Mouse (Mus musculus) left cerebral cortex, postnatal 4 days (tissue): Measurements from ENCODE around the gene Coq4. TPM values are rescaled to one million over a fixed set of nuclear protein-coding genes. Genes with fewer than 3 reads are reported as not detected.

Experiments used
- DNase-seq: peaks from one replicate; pipeline ENCODE4 v3.0.0-alpha.2; 2022
- intact Hi-C: fragments of 180-260 bp; cut with DNase I; formaldehyde crosslinking; loops from one replicate; pipeline ENCODE4 v1.15.1; 2025
- total RNA-seq, 2 experiments: library from RNA; stranded (reverse); gene quantifications; 2 replicates each; pipeline ENCODE4 v1.2.3; 2021

Coq4 gene
- total RNA-seq, 2 experiments from 2014 or later, result 32.7 to 38.4 TPM

DNA sequence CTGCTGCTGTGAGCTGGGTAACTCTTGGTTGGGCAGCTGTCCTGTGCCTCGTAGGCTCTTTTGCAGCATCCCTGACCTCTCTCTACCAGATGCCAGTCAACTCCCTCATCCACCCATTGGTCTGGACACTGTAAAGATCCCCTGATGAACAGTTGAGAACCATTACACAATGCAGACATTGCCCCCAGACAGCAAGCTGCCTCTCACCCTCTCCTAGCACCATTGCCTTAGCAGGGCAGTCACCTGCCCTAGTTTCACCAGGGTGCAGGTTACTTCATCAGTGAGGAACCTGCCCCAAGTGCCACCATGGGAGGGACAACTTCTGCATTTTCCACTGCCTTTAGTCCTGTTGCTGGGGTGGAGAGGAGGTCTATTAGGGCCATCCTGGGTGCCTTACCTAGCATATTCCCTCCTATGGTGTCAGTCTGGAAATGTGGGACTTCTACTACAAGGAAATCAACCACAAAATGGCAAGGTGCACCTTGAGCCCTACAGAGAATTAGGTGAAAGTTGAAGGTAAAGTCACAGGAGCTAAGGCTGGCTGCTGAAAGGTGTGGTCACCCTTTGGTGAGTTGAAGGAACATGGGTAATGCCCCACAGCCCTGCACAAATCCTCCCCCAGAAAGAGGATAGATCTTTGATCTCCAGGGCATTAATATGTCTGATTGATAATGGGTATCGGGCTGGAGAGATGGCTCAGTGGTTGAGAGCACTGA, 5.6 kb downstream of the Coq4 start:
- intact Hi-C loops, result no loop called here

DNA sequence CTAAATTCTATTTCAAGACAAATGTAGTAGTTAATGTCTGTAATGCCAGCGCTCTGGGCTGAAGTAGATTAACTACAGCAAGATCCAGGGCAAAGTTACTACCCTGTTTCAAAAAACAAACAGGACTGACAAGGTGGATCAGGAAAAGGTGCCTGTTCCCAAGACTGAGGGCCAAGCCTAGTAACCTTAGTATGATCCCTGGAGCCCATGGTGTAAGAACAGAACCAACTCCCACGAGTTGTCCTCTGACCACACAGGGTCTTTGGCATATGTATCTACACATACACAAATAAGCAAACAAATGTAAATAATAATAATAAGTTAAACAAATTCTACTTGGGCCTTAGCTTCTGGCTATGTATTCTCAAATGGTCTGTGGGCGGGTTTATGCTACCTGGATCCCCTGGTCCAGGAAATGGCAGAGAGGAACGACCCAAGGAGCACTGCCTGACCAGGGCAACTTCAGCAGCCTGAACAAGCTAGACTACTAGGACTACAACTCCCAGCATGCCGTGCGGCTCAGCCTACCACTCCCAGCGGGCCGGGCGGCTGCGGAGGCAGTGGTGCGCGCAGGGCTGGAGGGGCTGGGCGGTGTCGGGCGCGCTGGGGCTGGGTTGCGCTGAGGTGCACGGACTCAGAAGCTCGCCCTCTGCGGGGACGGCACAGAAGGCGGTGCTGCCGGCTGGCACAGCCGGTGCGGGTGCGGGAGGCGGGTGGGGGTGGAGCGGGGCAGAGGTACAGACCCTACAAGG, 15.0 kb downstream of the Coq4 start, which contains the start of gene Slc27a4:
Gene Slc27a4, plus strand, starts transcription at position 560 of the 752 bp plus-strand sequence.
- intact Hi-C loops, result no loop called here
- DNase-seq, result peak; percentile 98

More for the DNA sequence above, 5.6 kb downstream of the Coq4 start:
- no peak for DNase-seq

DNA sequence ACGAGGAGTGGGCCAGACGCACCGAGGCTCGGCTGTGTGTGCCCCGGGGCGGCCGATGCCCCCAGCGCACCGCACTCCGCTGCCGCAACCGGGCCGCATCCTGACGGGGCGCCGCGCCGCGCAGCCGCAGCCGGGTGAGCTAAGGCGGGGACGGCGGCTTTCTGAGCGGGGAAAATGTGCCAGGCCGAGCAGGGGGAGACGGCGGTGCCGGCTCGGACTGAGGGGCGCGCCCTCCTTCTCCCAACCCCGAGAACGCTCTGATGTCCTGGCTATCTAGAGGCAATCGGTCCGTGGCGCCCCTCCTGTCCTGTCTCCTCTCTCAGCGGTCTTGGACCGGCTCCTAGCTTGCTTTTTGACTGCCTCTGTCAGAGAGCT, 15.5 kb downstream of the Coq4 start:
- no peak for DNase-seq
- intact Hi-C loops, result no loop called here

DNA sequence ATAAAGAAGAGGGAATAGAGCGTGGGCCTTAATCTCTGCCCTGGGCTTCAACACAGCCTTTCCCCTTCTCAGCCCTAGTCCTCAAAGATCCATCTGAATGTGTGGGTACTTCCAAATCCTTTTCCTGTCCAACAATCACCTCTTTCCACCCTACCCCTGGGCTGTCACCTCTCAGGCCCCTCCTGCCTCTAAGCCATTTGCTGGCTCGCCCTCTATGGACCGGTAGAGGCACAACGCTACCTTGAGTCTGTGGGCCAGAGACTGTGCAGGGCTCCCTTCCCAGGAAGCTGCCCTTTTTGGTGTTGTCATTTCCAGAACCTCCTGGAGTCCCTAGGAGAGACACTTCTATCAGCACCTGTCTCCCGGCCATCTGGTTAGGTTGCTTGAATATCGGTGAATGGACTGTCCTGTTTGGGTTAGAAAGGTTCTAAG, 16.1 kb downstream of the Coq4 start:
- DNase-seq, result no peak
- intact Hi-C loops, result no loop called here

DNA sequence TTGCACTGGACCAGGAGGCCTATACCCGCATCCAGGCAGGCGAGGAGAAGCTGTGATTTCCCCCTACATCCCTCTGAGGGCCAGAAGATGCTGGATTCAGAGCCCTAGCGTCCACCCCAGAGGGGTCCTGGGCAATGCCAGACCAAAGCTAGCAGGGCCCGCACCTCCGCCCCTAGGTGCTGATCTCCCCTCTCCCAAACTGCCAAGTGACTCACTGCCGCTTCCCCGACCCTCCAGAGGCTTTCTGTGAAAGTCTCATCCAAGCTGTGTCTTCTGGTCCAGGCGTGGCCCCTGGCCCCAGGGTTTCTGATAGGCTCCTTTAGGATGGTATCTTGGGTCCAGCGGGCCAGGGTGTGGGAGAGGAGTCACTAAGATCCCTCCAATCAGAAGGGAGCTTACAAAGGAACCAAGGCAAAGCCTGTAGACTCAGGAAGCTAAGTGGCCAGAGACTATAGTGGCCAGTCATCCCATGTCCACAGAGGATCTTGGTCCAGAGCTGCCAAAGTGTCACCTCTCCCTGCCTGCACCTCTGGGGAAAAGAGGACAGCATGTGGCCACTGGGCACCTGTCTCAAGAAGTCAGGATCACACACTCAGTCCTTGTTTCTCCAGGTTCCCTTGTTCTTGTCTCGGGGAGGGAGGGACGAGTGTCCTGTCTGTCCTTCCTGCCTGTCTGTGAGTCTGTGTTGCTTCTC, 28.5 kb downstream of the Coq4 start:
- no peak for DNase-seq
- intact Hi-C loops, result no loop called here

DNA sequence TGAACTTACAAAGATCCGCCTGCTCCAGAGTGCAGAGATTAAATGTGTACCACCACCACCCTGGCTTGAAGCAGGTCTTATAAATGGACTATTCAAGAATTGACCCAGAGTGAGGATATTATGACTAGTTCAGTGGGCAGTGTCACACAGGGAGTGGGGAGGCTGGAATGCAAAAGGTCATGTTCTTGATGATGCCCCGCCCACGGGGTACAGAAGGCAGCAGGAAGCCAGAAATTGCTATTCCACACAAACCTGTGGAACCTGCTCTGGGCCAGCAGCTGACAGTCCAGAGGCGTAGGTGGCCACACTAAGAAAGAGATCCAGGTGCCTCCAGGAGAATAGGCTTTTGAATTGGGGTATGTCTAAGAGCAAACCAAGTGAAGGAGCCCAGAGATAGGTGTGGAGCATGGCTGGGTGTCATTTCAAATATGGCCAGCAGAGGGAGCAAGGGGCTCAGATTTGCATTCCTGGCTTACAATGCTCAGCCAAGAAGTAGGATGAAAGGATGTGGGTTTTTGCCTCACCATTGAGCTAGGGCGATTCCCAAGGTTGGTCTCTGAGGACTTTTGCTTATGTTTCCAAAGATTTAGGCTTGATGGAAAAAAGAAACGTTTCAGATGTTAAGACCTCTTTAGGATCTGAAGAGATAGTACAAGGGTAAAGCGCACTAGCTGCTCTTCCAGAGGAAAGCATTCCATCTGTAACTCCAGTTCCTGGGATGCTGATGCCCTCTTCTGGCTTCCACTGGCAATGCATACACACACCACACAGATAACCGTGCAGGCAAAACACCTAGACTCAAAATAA, 30.3 kb downstream of the Coq4 start:
- peak; percentile 86 for DNase-seq
- intact Hi-C loops, result no loop called here

DNA sequence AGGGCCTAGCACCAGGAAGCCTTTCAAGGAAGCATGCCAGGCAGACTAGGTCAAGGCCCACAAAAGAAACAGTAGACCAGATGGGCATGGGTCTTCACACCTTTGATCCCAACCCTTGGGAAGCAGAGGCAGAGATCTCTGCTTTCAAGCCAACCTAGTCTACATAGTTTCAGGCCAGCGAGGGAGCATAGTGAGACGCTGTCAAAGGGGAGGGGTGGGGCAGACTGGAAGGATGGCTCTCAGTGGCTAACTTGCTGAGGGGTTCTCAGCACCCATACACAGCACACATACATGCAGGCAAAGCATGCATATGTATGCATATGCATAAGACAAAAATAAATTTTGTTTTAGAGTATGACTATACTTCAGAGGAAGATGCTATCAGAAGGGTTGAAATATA, 32.1 kb downstream of the Coq4 start:
- DNase-seq, result no peak
- intact Hi-C loops, result no loop called here

DNA sequence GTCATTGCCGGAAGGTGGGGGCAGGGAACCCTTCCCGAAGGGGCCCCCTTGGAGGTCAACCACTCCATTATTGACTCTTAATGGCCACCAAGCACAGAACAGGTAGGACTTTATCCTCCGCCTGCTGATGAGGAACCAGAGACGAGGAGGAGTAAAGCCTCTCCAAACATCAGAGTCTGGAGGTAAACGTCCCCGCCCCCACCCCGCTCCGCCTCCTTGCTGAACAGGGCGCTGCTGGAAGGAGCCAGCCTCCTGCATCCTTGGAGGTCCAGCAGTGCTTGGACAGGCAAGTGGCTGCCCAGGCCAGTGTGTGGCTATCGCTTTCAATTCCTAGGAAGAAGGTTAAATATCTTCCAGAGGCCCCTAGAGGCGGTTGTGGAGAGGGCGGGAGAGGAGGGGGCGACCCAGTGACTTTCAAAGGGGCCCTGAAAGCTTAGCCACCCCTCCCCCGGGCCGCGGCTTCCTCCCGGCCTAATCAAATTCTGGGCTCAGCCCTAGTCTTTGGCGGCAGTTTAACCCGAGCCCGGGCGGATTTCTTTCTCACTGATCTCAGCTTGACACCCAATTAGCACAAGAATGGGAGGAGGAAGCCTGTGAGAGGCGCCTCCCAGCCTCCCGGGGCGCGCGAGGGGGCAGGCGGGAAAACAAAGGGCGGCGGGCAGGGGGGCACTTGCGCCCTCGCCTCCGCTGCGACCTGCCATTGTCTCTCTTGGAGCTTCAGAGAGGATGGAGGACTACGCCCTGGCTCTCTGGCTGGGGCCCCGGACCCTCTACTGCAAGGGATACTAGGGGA, 32.9 kb downstream of the Coq4 start, which contains the start of gene Urm1:
Gene Urm1, plus strand, starts transcription at position 51 of the 793 bp plus-strand sequence.
- intact Hi-C loops, result no loop called here
- DNase-seq, result peak; percentile 76

DNA sequence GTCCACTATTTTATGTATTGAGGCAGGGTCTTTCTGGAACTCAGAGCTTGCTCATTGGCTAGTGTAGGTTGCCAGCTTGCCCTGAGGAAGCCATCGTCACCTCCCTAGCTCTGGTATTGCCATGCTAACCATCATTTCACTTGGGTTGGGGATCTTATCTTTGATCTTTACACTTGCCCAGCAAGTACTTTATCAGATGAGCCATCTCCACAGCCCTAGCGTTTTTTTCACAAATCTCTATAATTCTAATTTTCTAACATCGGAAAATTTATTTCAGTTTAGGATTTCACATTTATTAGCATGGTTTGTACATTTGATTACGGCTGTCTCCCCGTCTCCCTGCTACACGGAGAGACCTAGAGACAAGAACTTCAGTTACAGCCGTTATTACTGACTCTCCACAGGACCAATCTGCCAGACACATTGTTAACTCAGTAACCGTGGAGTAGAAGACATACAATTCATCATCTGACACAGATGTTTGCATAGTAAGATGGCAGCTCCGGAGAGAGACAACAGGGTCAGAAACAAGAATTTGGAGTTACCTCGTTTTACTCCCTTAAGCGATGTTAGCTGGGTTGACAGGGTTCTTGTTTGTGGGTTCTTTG, 39.1 kb downstream of the Coq4 start:
- no peak for DNase-seq
- intact Hi-C loops, result no loop called here

DNA sequence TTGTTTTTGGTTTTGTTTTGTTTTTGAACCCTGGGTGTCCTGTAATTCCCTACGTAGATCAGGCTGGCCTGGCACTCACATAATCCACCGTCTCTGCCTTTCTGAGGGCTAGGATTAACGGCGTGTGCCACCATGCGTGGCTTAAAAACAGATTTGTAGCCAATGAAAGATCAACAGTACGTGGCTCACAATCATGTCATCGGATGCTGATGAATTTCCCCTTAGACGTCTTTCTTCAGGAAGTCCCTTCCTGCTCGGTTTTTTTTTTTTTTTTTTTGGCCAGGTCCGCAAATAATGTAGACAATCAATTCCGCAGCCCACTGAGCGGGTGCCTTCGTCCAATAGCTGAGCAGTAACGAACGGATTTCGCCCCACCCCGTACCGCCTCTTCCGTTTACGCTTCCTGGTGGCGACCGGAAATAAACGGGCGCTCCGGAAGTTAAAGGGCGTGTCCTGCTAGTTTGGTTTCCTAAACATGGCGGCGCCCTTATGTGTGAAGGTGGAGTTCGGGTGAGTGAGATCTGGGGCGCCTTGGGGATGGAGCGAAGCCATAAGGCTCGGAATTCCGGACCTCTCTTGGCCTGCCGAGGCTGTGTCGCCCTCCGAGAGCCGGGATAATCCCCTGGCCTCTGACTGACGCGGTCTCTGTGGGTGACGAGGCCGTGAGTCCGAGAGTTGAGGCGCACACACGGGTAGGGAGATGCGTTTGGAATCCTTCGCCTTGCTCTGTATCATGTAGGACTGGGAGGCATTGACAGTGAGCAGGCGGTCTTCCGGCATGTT, 39.8 kb downstream of the Coq4 start:
- peak; percentile 95 for DNase-seq
- intact Hi-C loops, result no loop called here

DNA sequence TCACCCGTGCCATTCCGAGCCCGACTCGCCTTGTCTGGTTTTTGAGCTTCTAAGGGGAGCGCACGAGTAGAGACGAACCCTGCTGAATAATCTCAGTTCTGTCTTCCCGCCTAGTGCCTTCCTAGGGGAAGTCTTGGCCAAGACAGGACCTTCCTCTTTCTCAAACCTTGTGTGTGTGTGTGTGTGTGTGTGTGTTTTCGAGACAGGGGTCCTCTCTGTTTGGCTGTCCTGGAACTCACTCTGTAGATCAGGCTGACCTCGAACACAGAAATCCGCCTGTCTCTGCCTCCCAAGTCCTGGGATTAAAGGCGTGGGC, 40.4 kb downstream of the Coq4 start:
- no peak for DNase-seq
- intact Hi-C loops, result no loop called here

DNA sequence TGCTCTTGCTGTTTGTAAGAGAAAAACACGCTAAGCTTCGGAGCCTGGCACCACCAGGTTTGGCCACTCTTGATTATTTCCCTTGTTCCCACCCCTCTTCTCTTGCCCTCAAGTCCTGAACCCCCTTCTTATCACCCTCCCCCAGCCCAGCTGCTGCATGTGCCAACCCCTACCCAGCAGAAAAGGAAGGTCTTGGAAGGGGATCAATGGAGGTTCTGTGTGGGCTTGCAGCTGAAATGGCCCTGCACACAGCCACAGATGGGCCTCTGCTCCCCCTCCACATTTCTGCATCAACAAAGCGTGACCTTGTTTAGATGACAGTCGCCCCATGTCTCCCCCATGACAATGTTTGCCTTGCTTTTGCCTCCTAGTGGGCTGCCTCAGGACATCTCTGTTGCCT, 43.8 kb downstream of the Coq4 start:
- no peak for DNase-seq
- intact Hi-C loops, result no loop called here

DNA sequence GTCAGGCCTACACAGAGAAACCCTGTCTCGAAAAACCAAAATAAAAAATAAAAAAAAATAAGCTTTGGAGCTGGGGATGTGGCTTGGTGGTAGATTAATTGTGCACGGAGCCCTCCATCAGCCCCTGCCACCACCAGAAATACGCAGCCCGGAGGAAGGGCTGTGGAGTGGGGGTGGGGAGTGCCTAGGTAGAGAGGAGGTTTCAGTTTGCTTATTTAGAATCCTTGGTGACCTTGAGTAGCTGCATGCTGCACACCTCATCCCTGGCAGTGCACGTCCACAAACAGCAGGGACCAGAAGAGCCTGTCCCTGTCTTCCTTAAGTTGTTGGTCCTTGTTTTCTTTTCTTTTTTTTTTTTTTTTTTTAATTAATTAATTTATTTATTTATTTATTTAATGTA, 46.5 kb downstream of the Coq4 start:
- intact Hi-C loops, result no loop called here
- no peak for DNase-seq

DNA sequence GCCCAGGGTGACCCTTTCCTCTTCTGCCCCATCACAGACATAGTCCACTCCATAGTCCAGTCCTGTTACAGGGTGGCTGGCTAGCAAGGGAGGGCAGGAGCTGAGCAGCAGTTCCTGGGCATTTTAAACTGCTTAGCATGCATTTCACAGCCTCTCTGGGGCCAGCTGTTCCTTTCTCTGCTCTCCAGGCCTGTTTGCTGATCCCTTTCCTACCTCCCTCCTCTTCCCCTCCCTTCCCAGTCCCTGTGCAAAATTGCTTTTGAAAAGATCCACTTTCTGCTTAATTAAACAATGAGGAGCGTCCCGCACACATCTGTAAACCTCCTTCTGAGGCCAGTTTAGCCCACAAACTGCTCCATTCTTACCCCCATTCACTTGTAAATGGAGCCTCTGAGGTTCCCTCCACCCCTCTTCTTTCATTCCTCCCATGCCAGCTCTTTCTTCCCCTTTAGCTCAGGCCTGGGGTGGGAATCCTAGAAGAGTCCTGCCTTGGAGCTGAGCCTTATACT, 48.2 kb downstream of the Coq4 start:
- intact Hi-C loops, result no loop called here
- DNase-seq, result no peak

DNA sequence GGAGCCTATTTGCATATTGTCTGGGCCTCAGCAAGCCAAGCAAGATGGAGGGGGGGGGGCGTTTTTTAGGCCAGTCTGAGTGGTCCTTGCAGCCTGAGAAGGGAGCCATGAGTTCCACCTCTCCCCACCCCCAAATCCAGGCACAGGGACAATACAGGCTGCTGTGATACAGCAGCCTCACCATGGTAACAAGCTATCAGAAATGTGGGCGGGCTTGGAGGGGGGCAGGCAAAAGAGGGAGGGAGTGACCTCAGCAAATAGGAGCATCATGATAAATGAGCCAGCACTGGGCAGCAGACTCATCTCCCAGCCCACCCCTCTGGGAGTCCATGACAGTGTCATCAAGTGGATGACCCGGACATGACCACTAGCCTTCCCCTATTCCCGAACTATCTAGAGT, 52.2 kb downstream of the Coq4 start:
- intact Hi-C loops, result no loop called here
- peak; percentile 35 for DNase-seq

DNA sequence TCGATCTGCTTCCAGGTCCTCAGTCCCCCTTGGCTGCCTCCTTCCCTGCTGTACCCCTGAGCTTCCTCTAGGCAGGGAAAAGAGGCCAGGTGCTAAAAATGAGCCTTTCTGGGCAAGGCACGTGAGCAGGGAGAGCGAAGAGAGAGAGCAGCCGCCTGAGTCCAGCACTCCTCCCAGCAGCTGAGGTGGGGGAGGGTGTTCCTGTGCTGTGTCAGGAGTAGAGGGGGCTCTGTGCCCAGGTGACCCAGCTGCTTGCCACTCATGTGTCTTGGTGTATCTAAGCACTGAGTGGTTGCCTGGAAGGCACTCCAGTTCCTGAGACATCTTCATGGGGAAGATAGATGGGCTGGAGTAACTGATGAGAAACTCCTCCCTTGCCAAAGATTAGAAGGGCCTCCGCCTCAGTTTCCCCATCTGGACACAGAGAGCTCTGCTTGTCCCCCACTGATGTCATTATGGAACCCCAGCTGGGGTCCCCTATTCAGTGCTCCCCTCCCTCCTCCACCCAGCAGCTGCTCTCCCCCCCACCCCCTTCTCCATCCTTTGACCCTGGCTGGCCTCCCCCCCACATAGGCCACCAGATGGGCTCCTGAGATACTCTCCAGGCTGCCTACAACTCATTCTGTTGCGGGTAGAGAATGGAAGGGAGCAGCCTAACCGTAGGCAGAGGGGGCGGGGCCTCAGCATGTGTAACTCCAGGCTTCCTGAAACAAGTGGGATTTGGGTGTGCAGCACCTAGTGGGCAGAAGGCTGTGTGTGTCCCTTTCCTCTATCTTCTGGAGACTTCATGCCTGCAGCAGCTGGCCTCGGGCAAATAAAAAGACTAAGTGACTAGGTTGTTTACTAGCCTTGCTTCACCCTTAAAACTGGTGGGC, 56.2 kb downstream of the Coq4 start:
- intact Hi-C loops, result no loop called here
- DNase-seq, result no peak

DNA sequence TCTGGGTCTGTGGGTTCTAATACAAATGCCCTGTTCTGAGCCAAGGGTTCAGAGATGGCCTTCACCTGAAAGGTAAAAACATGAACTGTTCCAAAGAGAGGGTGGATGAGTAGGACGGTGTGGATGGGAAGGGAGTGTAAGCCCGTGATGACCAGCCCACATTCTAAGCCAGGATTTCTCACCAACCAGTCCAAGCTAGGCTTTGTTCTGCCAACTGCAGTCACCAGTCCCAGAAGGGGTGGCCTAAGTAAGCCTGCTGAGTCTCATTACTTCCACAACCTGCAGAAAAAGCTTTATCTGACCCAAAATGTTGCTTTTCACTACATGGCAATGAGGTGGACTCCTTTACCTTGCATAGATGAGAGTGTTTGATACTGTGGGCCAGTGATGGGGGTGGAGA, 56.8 kb downstream of the Coq4 start:
- intact Hi-C loops, result no loop called here
- no peak for DNase-seq

DNA sequence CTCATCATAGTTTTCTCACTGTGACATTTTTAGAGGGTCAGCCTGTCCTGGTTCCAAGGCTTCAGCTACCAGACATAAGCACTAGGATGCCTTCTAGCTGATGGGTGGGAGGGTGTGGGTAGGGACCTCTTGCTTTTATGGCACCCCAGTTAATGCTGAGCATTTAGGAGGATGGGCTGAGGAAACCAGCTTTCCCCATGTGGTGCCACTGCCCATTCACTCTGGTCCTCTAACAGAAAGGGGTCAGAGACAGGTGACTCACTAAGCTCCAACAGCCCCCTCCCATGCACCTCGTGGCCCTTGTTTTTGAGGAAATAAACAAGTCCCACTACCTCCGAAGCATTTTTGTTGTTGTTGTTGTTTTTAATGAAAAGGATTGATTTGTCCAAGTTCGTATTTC, 57.4 kb downstream of the Coq4 start:
- DNase-seq, result no peak
- intact Hi-C loops, result no loop called here
